Mouse (Mus musculus): ENCODE data around the gene Rnf34.

DNA sequence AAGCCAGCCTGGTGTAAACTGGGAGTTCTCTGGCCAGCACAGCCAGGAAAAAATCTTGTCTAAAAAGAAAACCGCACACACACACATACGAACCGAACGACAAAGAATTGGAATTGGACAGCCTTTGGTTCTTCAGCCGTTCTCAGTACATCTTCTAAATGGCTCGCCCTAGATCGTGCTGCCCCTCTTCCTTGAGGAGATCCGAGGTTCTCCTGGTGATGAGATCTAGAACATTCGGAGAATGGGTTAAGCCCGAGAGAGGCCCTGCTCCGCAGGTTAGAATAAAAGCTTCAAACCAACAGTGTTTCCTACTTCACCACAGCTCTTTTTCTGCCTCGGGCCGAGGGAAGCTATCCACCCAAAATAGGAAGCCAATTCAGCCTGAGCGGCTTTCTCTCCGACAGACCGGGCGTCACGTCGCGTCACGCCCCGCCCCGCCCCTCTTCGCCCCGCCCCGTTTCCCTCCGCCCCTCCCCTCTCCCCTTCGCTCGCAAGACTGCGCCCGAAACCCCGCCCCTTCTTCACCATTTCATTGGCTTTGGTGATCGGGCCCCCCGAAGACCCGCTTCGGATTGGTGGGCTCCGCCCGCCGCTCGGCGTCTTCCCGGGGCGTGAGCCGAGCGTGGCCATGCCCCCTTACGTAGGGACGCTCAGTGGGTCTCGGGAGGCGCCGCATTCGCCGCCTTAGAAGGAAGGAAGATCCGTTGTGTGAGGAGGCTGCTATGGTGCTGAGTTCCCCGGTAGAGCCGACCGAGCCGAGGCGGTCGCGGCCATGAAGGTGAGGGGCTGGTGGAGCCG is at the start of gene Rnf34:
- peak; percentile 92 for TF ChIP-seq POLR2A (IDR thresholded peaks at IDR 0.05; ENCODE audit: low read depth, low read length)
- no peak for TF ChIP-seq CTCF (conservative IDR thresholded peaks at IDR 0.05; ENCODE audit: insufficient read depth, insufficient read length, low read depth, low read length)
